ENCODE assay signal across 10 mouse cellular contexts in the genomic region with DNA sequence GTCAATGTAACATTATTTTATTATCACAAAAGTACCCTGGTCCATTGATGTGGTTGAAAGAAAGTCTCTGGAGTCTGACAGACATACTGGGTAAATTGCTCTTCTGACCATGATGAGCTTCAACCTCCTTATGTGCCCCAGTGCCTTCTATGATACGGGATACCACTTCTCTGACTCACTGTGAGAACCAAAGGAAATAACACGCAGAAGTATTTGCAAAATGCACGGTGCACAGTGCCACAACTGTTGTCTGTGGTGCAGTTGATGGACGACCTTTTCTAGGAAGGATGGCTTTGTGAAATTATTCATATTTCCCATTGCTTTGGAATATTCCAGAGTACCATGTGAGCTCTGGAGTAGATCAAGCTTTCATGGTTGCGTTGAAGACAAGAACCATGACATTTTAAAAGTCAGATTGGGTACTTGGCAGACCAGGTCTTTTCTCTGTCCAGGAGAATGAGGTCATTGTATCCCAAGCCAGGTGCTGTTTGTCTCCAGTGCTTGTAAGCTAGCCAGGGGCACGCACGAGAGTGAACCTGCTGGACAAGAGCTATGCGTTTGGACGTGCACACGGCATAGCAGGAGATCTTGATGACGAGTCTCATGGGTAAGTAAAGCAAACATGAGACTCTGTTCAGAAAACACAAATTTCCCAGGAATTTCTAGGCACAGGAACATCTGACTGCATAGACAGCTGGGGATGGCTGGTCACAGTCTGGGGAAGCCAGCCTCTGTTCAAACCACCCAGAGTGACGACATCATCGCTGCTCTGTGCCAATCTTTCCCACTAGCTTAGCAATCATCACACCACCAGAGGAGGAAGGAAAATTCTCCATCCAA.
DNase-seq lines count a peak whose midpoint lies in the region; ATAC-seq lines count a peak whose summit lies in the region.
"Had no signal": no experiment of that assay in that cellular context is flagged by ENCODE, and none has a peak within 500 bp of the region (broad histone marks: within the 10 kb centered on the region; RNA-seq: fewer than 3 reads in every experiment).

No protein-coding gene starts in this region.

- DNase-seq in heart, adult 11 months = peak; percentile 97
- peak; percentile 51 for DNase-seq in adrenal gland, postnatal 14 days
- peak; percentile 85 to 89 for DNase-seq in heart, postnatal 10 days
- no peak for DNase-seq in kidney, adult 8-10 months
- DNase-seq in kidney, postnatal 4 days = no peak

- no peaks in the 10 kb centered on the region for H3K9me3 ChIP-seq in heart, embryonic 12.5 days (replicated peaks)
- H3K9me3 ChIP-seq: liver, embryonic 12.5 days had no signal

- ATAC-seq in heart, embryonic 12.5 days (ENCODE audit: insufficient number of reproducible peaks, low FRiP score) = no peak
- peak; percentile 89 for ATAC-seq in megakaryocyte, adult 5-6 weeks (ENCODE audit: poor library complexity, severe bottlenecking)
- ATAC-seq in CD4-positive, CD25-positive, alpha-beta regulatory T cell, adult 4 months = no peak
- ATAC-seq: liver, embryonic 12.5 days had no signal

- H3K4me2 ChIP-seq in heart, embryonic 12.5 days = no peak overlapping the region
- H3K4me2 ChIP-seq: liver, embryonic 12.5 days had no signal

- 71% methylated on average over 13 of the region's 13 CpGs for WGBS in heart, embryonic 12.5 days

- no peak overlapping the region for H3K9ac ChIP-seq in heart, embryonic 12.5 days
- H3K9ac ChIP-seq: liver, embryonic 12.5 days had no signal

- H3K4me3 ChIP-seq in heart, embryonic 12.5 days = no peak overlapping the region
- H3K4me3 ChIP-seq: erythroblast, embryonic 14.5 days; liver, embryonic 12.5 days had no signal

- H3K27me3 ChIP-seq in heart, embryonic 12.5 days (replicated peaks) = peaks cover 4% of the 10 kb centered on the region; the same call in 1 of the 2 replicates

- intact Hi-C loops in heart, postnatal 10 days (cut with DNase I) = loop anchor here (2.0 to 5.0 kb wide), 3 partner anchors 34 to 134 kb away; no protein-coding TSS in a partner anchor

- no peak overlapping the region for H3K27ac ChIP-seq in heart, embryonic 12.5 days (ENCODE audit: poor library complexity, severe bottlenecking)
- H3K27ac ChIP-seq: liver, embryonic 12.5 days had no signal

- peaks cover 16% of the 10 kb centered on the region for H3K4me1 ChIP-seq in heart, embryonic 12.5 days (replicated peaks)
- H3K4me1 ChIP-seq: liver, embryonic 12.5 days had no signal

- no peaks in the 10 kb centered on the region for H3K36me3 ChIP-seq in heart, embryonic 12.5 days
- H3K36me3 ChIP-seq: liver, embryonic 12.5 days had no signal

Comparison
In these comparisons a context has a peak if more than half of its experiments do, and no peak if none do; other contexts are left out.
1. DNase-seq: peak in heart, adult 11 months (single experiment), adrenal gland, postnatal 14 days (single experiment) and heart, postnatal 10 days (2 of 2); none in kidney, adult 8-10 months (0 of 2) and kidney, postnatal 4 days (0 of 2).